Mouse (Mus musculus) liver, embryonic 11.5 days (tissue): Measurements from ENCODE around the gene Zfp541. TPM values are rescaled to one million over a fixed set of nuclear protein-coding genes. Genes with fewer than 3 reads are reported as not detected.

ENCODE experiments used
- ATAC-seq: fragments of 200-750 bp; cut with Nextera tagmentation; replicated peaks from 2 replicates; pipeline ENCODE4 v1.8.0; 2017; ENCODE audit warnings: moderate number of reproducible peaks, mild to moderate bottlenecking, moderate TSS enrichment, moderate library complexity; ENCODE audit not compliant: low FRiP score
- DNase-seq: peaks from one replicate; pipeline ENCODE4 v3.0.0-alpha.2; 2017; ENCODE audit warnings: low spot score
- H3K27ac ChIP-seq: fragments of 300-500 bp; sonication (generic); 2 replicates; pipeline ENCODE4 v1.5.1; 2014; ENCODE audit warnings: mild to moderate bottlenecking, low read depth, low read length, control low read depth
- H3K27me3 ChIP-seq: fragments of 300-500 bp; sonication (generic); replicated peaks from 2 replicates; pipeline ENCODE4 v1.6.1; 2014; ENCODE audit warnings: low read length, mixed read lengths; ENCODE audit not compliant: control insufficient read depth, insufficient read depth
- H3K36me3 ChIP-seq: fragments of 300-500 bp; sonication (generic); 2 replicates; pipeline ENCODE4 v1.6.1; 2014; ENCODE audit warnings: mild to moderate bottlenecking, low read length, moderate library complexity, mixed read lengths; ENCODE audit not compliant: control insufficient read depth, insufficient read depth
- H3K4me1 ChIP-seq: fragments of 300-500 bp; sonication (generic); replicated peaks from 2 replicates; pipeline ENCODE4 v1.6.1; 2014; ENCODE audit warnings: low read length, mixed read lengths; ENCODE audit not compliant: control insufficient read depth, insufficient read depth
- H3K4me2 ChIP-seq: fragments of 300-500 bp; sonication (generic); 2 replicates; pipeline ENCODE4 v1.6.1; 2014; ENCODE audit warnings: mild to moderate bottlenecking, control low read depth, moderate library complexity
- H3K4me3 ChIP-seq: fragments of 300-500 bp; sonication (generic); 2 replicates; pipeline ENCODE4 v1.5.1; 2014; ENCODE audit warnings: low read depth, low read length, control low read depth
- H3K9ac ChIP-seq: fragments of 300-500 bp; sonication (generic); 2 replicates; pipeline ENCODE4 v1.6.1; 2014; ENCODE audit warnings: low read depth, low read length, control low read depth
- H3K9me3 ChIP-seq: fragments of 300-500 bp; sonication (generic); 2 replicates; pipeline ENCODE4 v1.6.1; 2016; ENCODE audit warnings: low read length, inconsistent platforms, mixed read lengths; ENCODE audit not compliant: control insufficient read depth
- WGBS: fragments of 180-500 bp; shearing (Covaris S2); extraction: QIAGEN DNeasy Blood & Tissue Kit; methylation state at CpG from one replicate; pipeline ENCODE4 v1.1.7; 2014; 5-methylcytosine and 5-hydroxymethylcytosine counted together
- polyA plus RNA-seq: library from polyadenylated mRNA; unstranded; fragments of >200 nt; fragmentation: Nextera tagmentation; extraction: Ambion mirVana; gene quantifications from 2 replicates; pipeline ENCODE4 v1.2.1, GENCODE M21; 2014

The Zfp541 gene
- polyA plus RNA-seq, 1 experiment from 2014 or later = not detected

GRCm38 (mm10) chr7:16083361-16083760 lies 21.7 kb downstream of the Zfp541 start:
- no peak overlapping the region for H3K9ac ChIP-seq
- no peaks in the 10 kb centered on the region for H3K9me3 ChIP-seq
- no peak overlapping the region for H3K27ac ChIP-seq
- H3K36me3 ChIP-seq = no peaks in the 10 kb centered on the region
- no peak overlapping the region for H3K4me2 ChIP-seq
- H3K4me1 ChIP-seq = no peaks in the 10 kb centered on the region
- no peak overlapping the region for H3K4me3 ChIP-seq
- 52% methylated on average over 4 of the region's 4 CpGs for WGBS
- ATAC-seq = no peak
- peaks cover 3% of the 10 kb centered on the region; the same call in 1 of the 2 replicates for H3K27me3 ChIP-seq
- DNase-seq = no peak

GRCm38 (mm10) chr7:16087587-16087986 lies 26.0 kb downstream of the Zfp541 start:
- Histone ChIP-seq H3K27ac (no peak overlapping the region), H3K4me2 (no peak overlapping the region), H3K9ac (no peak overlapping the region), H3K27me3 (peaks cover 3% of the 10 kb centered on the region; the same call in 1 of the 2 replicates), H3K4me3 (no peak overlapping the region), H3K36me3 (no peaks in the 10 kb centered on the region), H3K4me1 (no peaks in the 10 kb centered on the region), H3K9me3 (no peaks in the 10 kb centered on the region)
- ATAC-seq = no peak
- 72% methylated on average over 2 of the region's 2 CpGs for WGBS
- DNase-seq = no peak

GRCm38 (mm10) chr7:16094592-16094991 lies 33.0 kb downstream of the Zfp541 start:
- peaks cover 6% of the 10 kb centered on the region for H3K4me1 ChIP-seq
- no peak overlapping the region for H3K27ac ChIP-seq
- no peak overlapping the region for H3K4me3 ChIP-seq
- peaks cover 7% of the 10 kb centered on the region for H3K27me3 ChIP-seq
- WGBS = 68% methylated on average over 3 of the region's 3 CpGs
- no peak for DNase-seq
- no peak overlapping the region for H3K9ac ChIP-seq
- H3K4me2 ChIP-seq = no peak overlapping the region
- no peak for ATAC-seq
- H3K36me3 ChIP-seq = no peaks in the 10 kb centered on the region
- H3K9me3 ChIP-seq = no peaks in the 10 kb centered on the region

- Histone ChIP-seq H3K4me1 (peaks cover 19% of the 10 kb centered on the region), H3K4me3 (peak within 1 kb of the TSS; percentile 99), H3K4me2 (peak within 1 kb of the TSS; percentile 83), H3K27me3 (peaks cover 7% of the 10 kb centered on the region), H3K9ac (peak within 1 kb of the TSS; percentile 97), H3K9me3 (no peaks in the 10 kb centered on the region), H3K27ac (peak within 1 kb of the TSS; percentile 89), H3K36me3 (peaks cover 13% of the 10 kb centered on the region)
- peak; percentile 93 for DNase-seq
- peak; percentile 98 for ATAC-seq
- WGBS = under 1% methylated on average over 67 of the region's 68 CpGs
Observed at GRCm38 (mm10) chr7:16098021-16099017, 36.7 kb downstream of the Zfp541 start, which contains the start of gene Napa. Napa (plus strand) TSS chr7:16098458.

- peaks cover 19% of the 10 kb centered on the region for H3K4me1 ChIP-seq
- H3K27me3 ChIP-seq = peaks cover 5% of the 10 kb centered on the region
- H3K9me3 ChIP-seq = no peaks in the 10 kb centered on the region
- ATAC-seq (peak; percentile 30; the same call in 1 of the 2 replicates), DNase-seq (no peak)
- peak overlapping the region; percentile 79 for H3K27ac ChIP-seq
- peak overlapping the region; percentile 97 for H3K9ac ChIP-seq
- H3K36me3 ChIP-seq = peaks cover 18% of the 10 kb centered on the region
- H3K4me3 ChIP-seq = peak overlapping the region; percentile 99
- WGBS = 52% methylated on average over 4 of the region's 4 CpGs
- H3K4me2 ChIP-seq = peak overlapping the region; percentile 83
Observed at GRCm38 (mm10) chr7:16099901-16100300, 38.3 kb downstream of the Zfp541 start.

GRCm38 (mm10) chr7:16101081-16101480 lies 39.5 kb downstream of the Zfp541 start:
- peaks cover 19% of the 10 kb centered on the region for H3K4me1 ChIP-seq
- no peaks in the 10 kb centered on the region for H3K9me3 ChIP-seq
- H3K9ac ChIP-seq = peak overlapping the region; percentile 97; the same call in 1 of the 2 replicates
- DNase-seq = no peak
- no peaks in the 10 kb centered on the region; the same call in 1 of the 2 replicates for H3K27me3 ChIP-seq
- no peak overlapping the region for H3K27ac ChIP-seq
- no peak overlapping the region for H3K4me3 ChIP-seq
- H3K36me3 ChIP-seq = peaks cover 19% of the 10 kb centered on the region
- H3K4me2 ChIP-seq = no peak overlapping the region
- ATAC-seq = no peak
- WGBS = 76% methylated on average over 7 of the region's 7 CpGs

- Histone ChIP-seq H3K9me3 (no peaks in the 10 kb centered on the region), H3K36me3 (peaks cover 19% of the 10 kb centered on the region), H3K9ac (no peak overlapping the region), H3K4me2 (no peak overlapping the region), H3K4me3 (no peak overlapping the region), H3K4me1 (peaks cover 19% of the 10 kb centered on the region), H3K27me3 (no peaks in the 10 kb centered on the region), H3K27ac (no peak overlapping the region)
- DNase-seq (no peak), ATAC-seq (no peak)
- WGBS = 83% methylated on average over 15 of the region's 15 CpGs
Observed at GRCm38 (mm10) chr7:16101726-16102475, 40.3 kb downstream of the Zfp541 start.

GRCm38 (mm10) chr7:16102686-16103226 lies 41.1 kb downstream of the Zfp541 start:
- WGBS = 89% methylated on average over 5 of the region's 5 CpGs
- H3K27ac ChIP-seq = no peak overlapping the region
- H3K4me1 ChIP-seq = peaks cover 16% of the 10 kb centered on the region
- H3K27me3 ChIP-seq = no peaks in the 10 kb centered on the region
- no peaks in the 10 kb centered on the region for H3K9me3 ChIP-seq
- H3K4me3 ChIP-seq = no peak overlapping the region
- peaks cover 25% of the 10 kb centered on the region for H3K36me3 ChIP-seq
- ATAC-seq = no peak
- H3K9ac ChIP-seq = no peak overlapping the region
- no peak for DNase-seq
- H3K4me2 ChIP-seq = no peak overlapping the region
